Mouse (Mus musculus) heart, embryonic 10.5 days (tissue): ENCODE measurements at regions not wholly inside any gene's neighbourhood (a gene's known extent, or its start where the extent isn't known, plus 50 kb on each side); places are given as distances from the start of the nearest gene placed in this dataset.

Experiments used
- DNase-seq: peaks from one replicate; pipeline ENCODE4 v3.0.0-alpha.2; 2017; ENCODE audit warnings: low spot score
- H3K27ac ChIP-seq: fragments of 300-500 bp; sonication (generic); 2 replicates; pipeline ENCODE4 v1.5.1; 2016; ENCODE audit warnings: mild to moderate bottlenecking
- H3K27me3 ChIP-seq: fragments of 300-500 bp; sonication (generic); 2 replicates; pipeline ENCODE4 v1.6.1; 2016; ENCODE audit warnings: mild to moderate bottlenecking; ENCODE audit not compliant: poor library complexity, insufficient read depth, severe bottlenecking
- H3K36me3 ChIP-seq: fragments of 300-500 bp; sonication (generic); 2 replicates; pipeline ENCODE4 v1.6.1; 2016; ENCODE audit warnings: mild to moderate bottlenecking, moderate library complexity
- H3K4me1 ChIP-seq: fragments of 300-500 bp; sonication (generic); 2 replicates; pipeline ENCODE4 v1.6.1; 2016; ENCODE audit warnings: mild to moderate bottlenecking
- H3K4me3 ChIP-seq: fragments of 300-500 bp; sonication (generic); 2 replicates; pipeline ENCODE4 v1.5.1; 2016; ENCODE audit warnings: mild to moderate bottlenecking, moderate library complexity
- H3K9me3 ChIP-seq: fragments of 300-500 bp; sonication (generic); 2 replicates; pipeline ENCODE4 v1.6.1; 2016; ENCODE audit warnings: mild to moderate bottlenecking, moderate library complexity
- WGBS: fragments of 180-500 bp; shearing (Covaris S2); methylation state at CpG from one replicate; pipeline ENCODE4 v1.1.7; 2016; 5-methylcytosine and 5-hydroxymethylcytosine counted together

- no peak for DNase-seq
- Histone ChIP-seq H3K27ac (no peak overlapping the region), H3K27me3 (no peaks in the 10 kb centered on the region), H3K4me3 (no peak overlapping the region), H3K36me3 (no peaks in the 10 kb centered on the region), H3K9me3 (no peaks in the 10 kb centered on the region), H3K4me1 (no peaks in the 10 kb centered on the region)
- 80% methylated on average over 2 of the region's 2 CpGs for WGBS
Measured at GRCm38 (mm10) chr12:35703479-35703878, 168.6 kb upstream of the Ahr start.

DNA sequence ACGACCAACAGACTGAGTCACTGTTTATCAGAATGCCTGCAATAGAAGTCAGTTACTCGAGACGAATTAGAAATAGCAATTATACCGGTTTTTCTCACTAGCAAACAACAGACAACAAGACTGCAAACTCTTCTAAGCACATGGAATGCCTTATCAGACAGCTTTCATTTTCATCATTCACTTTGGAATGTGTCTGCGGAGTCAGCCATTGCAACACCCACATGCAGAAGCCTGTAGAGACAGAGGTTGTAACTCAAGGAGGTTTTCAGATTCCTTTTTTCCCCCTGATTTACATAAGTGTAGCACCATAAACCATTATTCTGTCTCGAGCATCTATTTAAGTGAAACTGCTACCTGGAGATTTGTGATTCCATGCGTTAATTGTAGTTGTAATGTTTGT is 167.8 kb upstream of the Ahr start:
- no peaks in the 10 kb centered on the region for H3K9me3 ChIP-seq
- no peaks in the 10 kb centered on the region for H3K36me3 ChIP-seq
- DNase-seq = no peak
- no peak overlapping the region for H3K4me3 ChIP-seq
- no peak overlapping the region for H3K27ac ChIP-seq
- no peaks in the 10 kb centered on the region for H3K4me1 ChIP-seq
- no peaks in the 10 kb centered on the region for H3K27me3 ChIP-seq
- WGBS = 68% methylated on average over 7 of the region's 7 CpGs

DNA sequence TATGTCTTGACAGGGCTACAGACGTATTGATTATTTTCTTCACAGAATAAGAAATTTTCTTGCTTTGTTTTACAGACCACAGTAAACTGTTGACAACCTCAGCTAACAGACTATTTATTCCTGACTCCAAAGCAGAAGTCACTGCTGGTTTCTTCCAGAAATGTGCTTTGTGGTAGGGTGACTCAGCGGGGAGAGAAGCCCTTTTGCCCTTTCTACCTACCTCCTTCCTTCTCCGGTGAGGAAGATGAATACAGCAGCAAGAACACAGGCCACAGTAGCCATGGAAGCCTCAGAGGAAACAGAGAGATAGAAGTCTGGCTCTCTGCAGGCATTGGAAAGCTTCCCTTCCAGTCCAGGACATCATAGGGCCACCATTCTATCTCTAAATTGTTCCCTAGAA is 159.4 kb upstream of the Ahr start:
- DNase-seq = no peak
- no peak overlapping the region for H3K27ac ChIP-seq
- no peaks in the 10 kb centered on the region for H3K9me3 ChIP-seq

DNA sequence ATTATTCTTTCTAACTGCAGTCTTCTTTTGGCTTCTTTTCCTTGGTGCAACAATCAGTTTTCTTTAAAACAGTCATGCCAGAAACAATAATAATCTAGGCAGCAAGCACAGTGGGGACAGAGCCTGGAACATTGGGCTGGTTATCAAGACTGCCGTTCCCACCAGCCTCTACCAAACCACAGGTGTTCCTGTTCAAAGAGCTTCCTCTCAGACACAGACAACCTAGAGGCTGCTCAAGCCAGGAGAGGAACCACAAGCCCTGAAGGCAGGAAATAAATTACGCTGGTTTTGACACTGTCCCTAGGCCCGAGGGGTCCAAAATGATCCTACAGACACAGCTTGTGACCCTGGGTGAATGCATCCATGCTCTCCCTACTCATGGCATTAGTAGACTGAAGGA is 156.1 kb upstream of the Ahr start:
- 76% methylated on average over 3 of the region's 3 CpGs for WGBS
- Histone ChIP-seq H3K4me3 (no peak overlapping the region), H3K36me3 (no peaks in the 10 kb centered on the region), H3K9me3 (no peaks in the 10 kb centered on the region), H3K27ac (no peak overlapping the region), H3K27me3 (no peaks in the 10 kb centered on the region), H3K4me1 (no peaks in the 10 kb centered on the region)
- DNase-seq = no peak

More for the DNA sequence above, 159.4 kb upstream of the Ahr start:
- Histone ChIP-seq H3K36me3 (no peaks in the 10 kb centered on the region), H3K4me1 (no peaks in the 10 kb centered on the region), H3K4me3 (no peak overlapping the region), H3K27me3 (no peaks in the 10 kb centered on the region)
- WGBS = 70% methylated on average over 3 of the region's 3 CpGs

- Histone ChIP-seq H3K4me1 (no peaks in the 10 kb centered on the region), H3K9me3 (no peaks in the 10 kb centered on the region), H3K27me3 (no peaks in the 10 kb centered on the region), H3K36me3 (no peaks in the 10 kb centered on the region), H3K27ac (no peak overlapping the region), H3K4me3 (no peak overlapping the region)
- DNase-seq = no peak
- WGBS = 80% methylated on average over 2 of the region's 2 CpGs
Measured at GRCm38 (mm10) chr12:35686231-35686630, 151.4 kb upstream of the Ahr start.

GRCm38 (mm10) chr12:35685189-35685588 is 150.4 kb upstream of the Ahr start:
- WGBS = 77% methylated on average over 3 of the region's 3 CpGs

GRCm38 (mm10) chr12:35681864-35682449 is 147.1 kb upstream of the Ahr start:
- DNase-seq = no peak
- H3K27ac ChIP-seq = no peak overlapping the region
- H3K9me3 ChIP-seq = no peaks in the 10 kb centered on the region
- no peaks in the 10 kb centered on the region for H3K27me3 ChIP-seq
- no peak overlapping the region for H3K4me3 ChIP-seq
- H3K4me1 ChIP-seq = no peaks in the 10 kb centered on the region
- H3K36me3 ChIP-seq = no peaks in the 10 kb centered on the region

More at GRCm38 (mm10) chr12:35685189-35685588, 150.4 kb upstream of the Ahr start:
- H3K4me3 ChIP-seq = no peak overlapping the region
- H3K9me3 ChIP-seq = no peaks in the 10 kb centered on the region
- H3K36me3 ChIP-seq = no peaks in the 10 kb centered on the region
- no peak overlapping the region for H3K27ac ChIP-seq
- no peaks in the 10 kb centered on the region for H3K4me1 ChIP-seq
- no peak for DNase-seq
- H3K27me3 ChIP-seq = no peaks in the 10 kb centered on the region

GRCm38 (mm10) chr12:35679903-35680302 is 145.1 kb upstream of the Ahr start:
- Histone ChIP-seq H3K36me3 (no peaks in the 10 kb centered on the region), H3K9me3 (no peaks in the 10 kb centered on the region), H3K27me3 (no peaks in the 10 kb centered on the region), H3K4me3 (no peak overlapping the region), H3K4me1 (no peaks in the 10 kb centered on the region), H3K27ac (no peak overlapping the region)
- DNase-seq = no peak
- 60% methylated on average over 4 of the region's 4 CpGs for WGBS

GRCm38 (mm10) chr12:35679025-35679424 is 144.2 kb upstream of the Ahr start:
- no peak overlapping the region for H3K4me3 ChIP-seq
- 94% methylated on average over 2 of the region's 2 CpGs for WGBS
- H3K4me1 ChIP-seq = no peaks in the 10 kb centered on the region
- no peaks in the 10 kb centered on the region for H3K27me3 ChIP-seq
- no peaks in the 10 kb centered on the region for H3K9me3 ChIP-seq
- no peak overlapping the region for H3K27ac ChIP-seq
- no peak for DNase-seq
- H3K36me3 ChIP-seq = no peaks in the 10 kb centered on the region

DNA sequence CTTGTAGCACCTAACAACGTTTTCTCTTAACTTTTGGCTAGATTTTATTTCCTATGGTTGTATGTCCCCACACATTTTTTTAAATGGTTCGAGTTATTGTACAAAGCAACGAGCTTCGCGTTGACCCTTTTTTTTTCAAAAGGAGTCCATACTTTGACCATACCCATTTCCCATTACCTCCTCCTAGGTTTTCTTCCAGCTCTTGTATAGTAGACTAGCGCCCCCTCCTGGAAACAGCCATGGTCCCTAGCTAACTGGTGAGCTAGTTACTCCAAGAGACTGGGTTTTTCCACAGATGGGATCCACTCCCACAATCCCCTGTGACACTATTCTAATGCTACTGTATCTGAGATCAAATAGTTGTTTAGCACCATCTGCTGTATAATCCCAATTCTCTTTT is 139.6 kb upstream of the Ahr start:
- H3K27ac ChIP-seq = no peak overlapping the region
- H3K4me1 ChIP-seq = no peaks in the 10 kb centered on the region
- DNase-seq = no peak
- no peaks in the 10 kb centered on the region for H3K27me3 ChIP-seq
- WGBS = 52% methylated on average over 6 of the region's 6 CpGs
- no peaks in the 10 kb centered on the region for H3K36me3 ChIP-seq
- no peak overlapping the region for H3K4me3 ChIP-seq
- no peaks in the 10 kb centered on the region for H3K9me3 ChIP-seq

- Histone ChIP-seq H3K4me3 (no peak overlapping the region), H3K9me3 (no peaks in the 10 kb centered on the region), H3K4me1 (no peaks in the 10 kb centered on the region), H3K36me3 (no peaks in the 10 kb centered on the region), H3K27me3 (no peaks in the 10 kb centered on the region), H3K27ac (no peak overlapping the region)
- 85% methylated on average over 4 of the region's 4 CpGs for WGBS
- DNase-seq = no peak
Measured at GRCm38 (mm10) chr12:35670980-35671379, 136.1 kb upstream of the Ahr start.

DNA sequence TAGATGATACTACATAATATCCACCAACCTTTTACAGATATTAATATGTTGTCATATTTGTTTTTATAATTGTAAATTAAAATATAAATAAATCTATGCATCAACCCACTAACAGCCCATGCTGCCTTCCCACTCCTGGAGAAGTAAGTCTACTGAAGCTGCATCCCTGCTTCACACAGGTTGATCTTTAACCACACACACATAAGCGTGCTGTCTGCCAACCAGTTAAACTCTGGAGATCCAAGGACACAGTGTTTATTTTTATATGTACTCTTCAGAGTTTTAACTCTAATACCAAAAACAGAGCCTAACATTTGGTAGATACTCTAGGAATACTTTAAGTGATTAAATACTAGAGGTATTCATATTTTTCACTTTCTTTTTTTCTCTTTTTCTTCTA is 133.9 kb upstream of the Ahr start:
- Histone ChIP-seq H3K36me3 (no peaks in the 10 kb centered on the region), H3K9me3 (no peaks in the 10 kb centered on the region)
- 89% methylated on average over 1 of the region's 1 CpGs for WGBS

DNA sequence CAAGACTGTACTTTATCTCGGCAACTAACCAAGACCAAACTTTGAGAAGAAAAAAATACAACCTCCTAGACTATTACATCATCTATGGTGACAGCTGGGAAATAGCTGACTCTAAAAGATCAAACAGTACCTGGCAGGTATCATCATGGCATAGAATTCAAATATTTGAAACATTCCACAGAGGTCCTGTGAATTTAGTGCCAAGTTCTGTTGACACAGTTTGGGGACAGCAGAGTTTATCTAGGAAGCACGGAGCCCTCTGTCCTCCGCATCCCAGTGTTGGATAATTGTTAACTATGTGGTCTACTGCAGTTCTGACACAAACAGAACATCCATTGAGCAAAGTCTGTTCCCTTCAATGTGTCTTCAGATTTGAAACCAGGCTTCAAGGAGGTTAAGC is 132.9 kb upstream of the Ahr start:
- Histone ChIP-seq H3K4me1 (no peaks in the 10 kb centered on the region), H3K36me3 (no peaks in the 10 kb centered on the region), H3K27me3 (no peaks in the 10 kb centered on the region), H3K4me3 (no peak overlapping the region), H3K9me3 (no peaks in the 10 kb centered on the region), H3K27ac (no peak overlapping the region)
- DNase-seq = no peak
- 69% methylated on average over 3 of the region's 3 CpGs for WGBS

More for the DNA sequence above, 133.9 kb upstream of the Ahr start:
- H3K4me1 ChIP-seq = no peaks in the 10 kb centered on the region
- DNase-seq = no peak
- no peaks in the 10 kb centered on the region for H3K27me3 ChIP-seq
- H3K27ac ChIP-seq = no peak overlapping the region
- H3K4me3 ChIP-seq = no peak overlapping the region

- Histone ChIP-seq H3K4me1 (no peaks in the 10 kb centered on the region), H3K4me3 (no peak overlapping the region), H3K27me3 (no peaks in the 10 kb centered on the region), H3K27ac (no peak overlapping the region), H3K9me3 (no peaks in the 10 kb centered on the region), H3K36me3 (no peaks in the 10 kb centered on the region)
- no peak for DNase-seq
Measured at GRCm38 (mm10) chr12:35667218-35667617, 132.4 kb upstream of the Ahr start.
